Mouse (Mus musculus) common myeloid progenitor, adult 5-6 weeks (primary cell): Measurements from ENCODE around the gene E130208F15Rik. TPM values are rescaled to one million over a fixed set of nuclear protein-coding genes. Genes with fewer than 3 reads are reported as not detected.

Experiments used
- total RNA-seq: library from RNA; stranded (forward); fragments of 200-1000, 187-1606 nt; gene quantifications from 2 replicates; pipeline ENCODE4 v1.2.3, GENCODE M21; 2017

The E130208F15Rik gene
- total RNA-seq, 1 experiment from 2014 or later, result 0.96 TPM

Other genes starting within 250 kb of the E130208F15Rik start
- 3.1 and 6.7 TPM in 2 replicates for gene Zfp82, start 248.8 kb upstream of the E130208F15Rik start, total RNA-seq
- 0.10 TPM in 1 of 2 replicates, not detected in the other for gene Gm26920, start 231.3 kb upstream of the E130208F15Rik start, total RNA-seq
- 5.0 and 6.2 TPM in 2 replicates for gene Zfp566, start 231.2 kb upstream of the E130208F15Rik start, total RNA-seq
- gene Zfp260, start 227.0 kb upstream of the E130208F15Rik start, total RNA-seq, result 33.5 and 37.5 TPM in 2 replicates
- 5.1 and 6.8 TPM in 2 replicates for gene Zfp382, start 199.8 kb upstream of the E130208F15Rik start, total RNA-seq
- gene Zfp146, start 152.0 kb upstream of the E130208F15Rik start, total RNA-seq, result 113 and 122 TPM in 2 replicates
- gene Cox7a1, start 137.6 kb upstream of the E130208F15Rik start, total RNA-seq, result not detected in 2 replicates
- gene Capns1, start 122.9 kb upstream of the E130208F15Rik start, total RNA-seq, result 116 and 136 TPM in 2 replicates
- gene Polr2i, start 89.8 kb upstream of the E130208F15Rik start, total RNA-seq, result 37.3 and 65.1 TPM in 2 replicates
- 40.5 TPM in 2 replicates for gene Tbcb, start 89.5 kb upstream of the E130208F15Rik start, total RNA-seq
- not detected in 2 replicates for gene Ovol3, start 86.0 kb upstream of the E130208F15Rik start, total RNA-seq
- gene Thap8, start 41.6 kb upstream of the E130208F15Rik start, total RNA-seq, result not detected in 2 replicates
- gene Wdr62, start 41.3 kb upstream of the E130208F15Rik start, total RNA-seq, result 8.2 and 17.5 TPM in 2 replicates
- not detected in 2 replicates for gene Clip3, start 30.0 kb upstream of the E130208F15Rik start, total RNA-seq
- 15.2 and 31.2 TPM in 2 replicates for gene Alkbh6, start 13.0 kb upstream of the E130208F15Rik start, total RNA-seq
- gene Syne4, start 6.9 kb upstream of the E130208F15Rik start, total RNA-seq, result 1.4 TPM in 1 of 2 replicates, not detected in the other
- gene Sdhaf1, start 2.2 kb downstream of the E130208F15Rik start, total RNA-seq, result 10.8 and 11.0 TPM in 2 replicates
- not detected in 2 replicates for gene Lrfn3, start 41.0 kb downstream of the E130208F15Rik start, total RNA-seq
- 94.7 and 118 TPM in 2 replicates for gene Tyrobp, start 92.0 kb downstream of the E130208F15Rik start, total RNA-seq
- gene Hcst, start 98.1 kb downstream of the E130208F15Rik start, total RNA-seq, result 9.4 and 11.9 TPM in 2 replicates
- gene Nfkbid, start 100.0 kb downstream of the E130208F15Rik start, total RNA-seq, result 9.0 and 13.0 TPM in 2 replicates
- not detected in 2 replicates for gene Aplp1, start 123.8 kb downstream of the E130208F15Rik start, total RNA-seq
- not detected in 2 replicates for gene Kirrel2, start 135.9 kb downstream of the E130208F15Rik start, total RNA-seq
- gene Nphs1, start 136.6 kb downstream of the E130208F15Rik start, total RNA-seq, result 0.19 and 1.8 TPM in 2 replicates
- not detected in 2 replicates for gene Prodh2, start 171.9 kb downstream of the E130208F15Rik start, total RNA-seq
- gene Arhgap33, start 213.3 kb downstream of the E130208F15Rik start, total RNA-seq, result 5.2 and 9.1 TPM in 2 replicates
- gene Hspb6, start 230.4 kb downstream of the E130208F15Rik start, total RNA-seq, result 3.2 and 4.2 TPM in 2 replicates
- gene Proser3, start 230.6 kb downstream of the E130208F15Rik start, total RNA-seq, result 4.7 TPM in 2 replicates
- gene Lin37, start 238.1 kb downstream of the E130208F15Rik start, total RNA-seq, result 20.8 and 21.2 TPM in 2 replicates
- 58.2 and 68.5 TPM in 2 replicates for gene U2af1l4, start 241.6 kb downstream of the E130208F15Rik start, total RNA-seq
- 3.7 and 5.4 TPM in 2 replicates for gene Gm49396, start 241.6 kb downstream of the E130208F15Rik start, total RNA-seq
- gene Psenen, start 241.9 kb downstream of the E130208F15Rik start, total RNA-seq, result 117 and 174 TPM in 2 replicates
- gene Igflr1, start 243.7 kb downstream of the E130208F15Rik start, total RNA-seq, result 1.8 TPM in 1 of 2 replicates, not detected in the other